Mouse (Mus musculus) myocyte (in vitro differentiated cells): Measurements from ENCODE around the gene Srsf3. TPM values are rescaled to one million over a fixed set of nuclear protein-coding genes. Genes with fewer than 3 reads are reported as not detected.
A peak's percentile ranks its signal among the peaks of the same experiment; 100 is the strongest.

ENCODE experiments used
- H3K27me3 ChIP-seq: one replicate; pipeline ENCODE4 v1.6.1; 2011; ENCODE audit not compliant: control insufficient read depth, insufficient read depth, insufficient read length
- H3K36me3 ChIP-seq: one replicate; pipeline ENCODE4 v1.6.1; 2011; ENCODE audit not compliant: control insufficient read depth, insufficient read depth
- H3K4me2 ChIP-seq: one replicate; pipeline ENCODE4 v1.6.1; 2011; ENCODE audit warnings: low read depth, control low read depth
- H3K4me3 ChIP-seq: one replicate; pipeline ENCODE4 v1.5.1; 2011; ENCODE audit warnings: mild to moderate bottlenecking, control low read depth, moderate library complexity
- H3K79me2 ChIP-seq: one replicate; pipeline ENCODE4 v1.6.1; 2011; ENCODE audit not compliant: control insufficient read depth, insufficient read depth
- H3ac ChIP-seq: one replicate; pipeline ENCODE4 v1.6.1; 2011; ENCODE audit not compliant: control insufficient read depth, insufficient read length
- CEBPB ChIP-seq: IDR thresholded peaks from 2 replicates; pipeline ENCODE4 v1.6.1; 2011; ENCODE audit warnings: mild to moderate bottlenecking, moderate library complexity; ENCODE audit not compliant: poor library complexity, insufficient read depth, severe bottlenecking
- E2F4 ChIP-seq: IDR thresholded peaks from one replicate; pipeline ENCODE4 v1.6.1; 2011; ENCODE audit warnings: mild to moderate bottlenecking, control low read depth, moderate library complexity; ENCODE audit not compliant: insufficient read depth
- MAX ChIP-seq: IDR thresholded peaks from one replicate; pipeline ENCODE4 v1.6.1; 2011; ENCODE audit warnings: low read depth, mild to moderate bottlenecking, control low read depth
- MYOD1 ChIP-seq, 3 experiments: IDR thresholded peaks; one replicate each; pipeline ENCODE4 v1.6.1; 2011; ENCODE audit warnings: control low read depth in 2 of 3, low read depth in 2 of 3, mild to moderate bottlenecking in 2 of 3, moderate library complexity in 1 of 3; ENCODE audit not compliant: insufficient read length in 2 of 3, control insufficient read depth in 1 of 3
- MYOG ChIP-seq, 3 experiments: IDR thresholded peaks; one replicate each; pipeline ENCODE4 v1.6.1; 2011; ENCODE audit warnings: control low read depth in 2 of 3, low read depth in 2 of 3, mild to moderate bottlenecking in 2 of 3; ENCODE audit not compliant: insufficient read length in 2 of 3, control insufficient read depth in 1 of 3, insufficient read depth in 1 of 3
- POLR2A ChIP-seq: IDR thresholded peaks from one replicate; pipeline ENCODE4 v1.6.1; 2011; ENCODE audit warnings: low read depth, mild to moderate bottlenecking, control low read depth, moderate library complexity; ENCODE audit not compliant: insufficient read length
- POLR2AphosphoS2 ChIP-seq: IDR thresholded peaks from one replicate; pipeline ENCODE4 v1.6.1; 2011; ENCODE audit warnings: low read depth, control low read depth; ENCODE audit not compliant: insufficient read length
- REST ChIP-seq: IDR thresholded peaks from one replicate; pipeline ENCODE4 v1.6.1; 2011; ENCODE audit warnings: mild to moderate bottlenecking, control low read depth, moderate library complexity; ENCODE audit not compliant: insufficient read depth, insufficient read length
- SRF ChIP-seq: IDR thresholded peaks from one replicate; pipeline ENCODE4 v1.6.1; 2011; ENCODE audit warnings: low read depth; ENCODE audit not compliant: control insufficient read depth, insufficient read length
- TCF12 ChIP-seq: IDR thresholded peaks from one replicate; pipeline ENCODE4 v1.6.1; 2011; ENCODE audit warnings: mild to moderate bottlenecking, control low read depth; ENCODE audit not compliant: poor library complexity, insufficient read depth, severe bottlenecking
- TCF3 ChIP-seq: IDR thresholded peaks from one replicate; pipeline ENCODE4 v1.6.1; 2011; ENCODE audit warnings: low read depth, control low read depth; ENCODE audit not compliant: insufficient read length
- USF1 ChIP-seq: IDR thresholded peaks from one replicate; pipeline ENCODE4 v1.6.1; 2011; ENCODE audit warnings: low read depth, mild to moderate bottlenecking, control low read depth, moderate library complexity
- polyA plus RNA-seq: library from polyadenylated mRNA; unstranded; fragments of >200 nt; fragmentation: generic; extraction: Trizol; gene quantifications from one replicate; pipeline ENCODE4 v1.2.1, GENCODE M21; 2012; ENCODE audit warnings: missing spikeins

Srsf3 gene
- polyA plus RNA-seq, 1 experiment: 98.2 TPM

DNA sequence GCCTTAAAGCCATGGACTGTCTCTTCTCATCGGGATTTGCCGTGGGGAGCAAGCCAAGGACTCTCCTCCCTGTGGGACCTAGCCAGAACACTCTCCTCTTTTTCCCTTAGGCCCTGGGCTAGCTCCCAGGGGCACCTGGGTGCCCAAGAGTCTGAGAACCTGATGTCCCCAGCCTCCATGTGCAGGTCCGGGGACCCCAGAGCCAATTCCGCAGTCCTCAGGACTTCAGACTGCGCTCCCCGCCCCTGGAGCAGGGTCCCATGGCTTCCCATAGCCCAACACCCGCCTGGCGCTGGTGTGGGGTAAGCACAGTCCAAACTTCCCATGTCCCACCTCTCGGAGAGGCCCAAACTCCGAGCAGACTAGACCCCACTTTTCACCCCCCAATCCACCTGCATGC is 52.8 kb downstream of the Srsf3 start:
- TF ChIP-seq CEBPB (no peak), MYOG (IDR thresholded peaks at IDR 0.05; ENCODE audit: control insufficient read depth in 1 of 3, insufficient read depth in 1 of 3, insufficient read length in 2 of 3, low read depth in 2 of 3) (no peak), POLR2AphosphoS2 (no peak), MAX (no peak), SRF (no peak), TCF12 (no peak), REST (no peak), USF1 (no peak), MYOD1 (IDR thresholded peaks at IDR 0.05; ENCODE audit: control insufficient read depth in 1 of 3, insufficient read length in 2 of 3, low read depth in 2 of 3) (no peak)
- no peaks in the 10 kb centered on the region for H3K79me2 ChIP-seq
- H3K36me3 ChIP-seq: no peaks in the 10 kb centered on the region
- H3K27me3 ChIP-seq: no peaks in the 10 kb centered on the region
- no peak overlapping the region for H3K4me3 ChIP-seq
- H3ac ChIP-seq: no peak overlapping the region
- no peak overlapping the region for H3K4me2 ChIP-seq

DNA sequence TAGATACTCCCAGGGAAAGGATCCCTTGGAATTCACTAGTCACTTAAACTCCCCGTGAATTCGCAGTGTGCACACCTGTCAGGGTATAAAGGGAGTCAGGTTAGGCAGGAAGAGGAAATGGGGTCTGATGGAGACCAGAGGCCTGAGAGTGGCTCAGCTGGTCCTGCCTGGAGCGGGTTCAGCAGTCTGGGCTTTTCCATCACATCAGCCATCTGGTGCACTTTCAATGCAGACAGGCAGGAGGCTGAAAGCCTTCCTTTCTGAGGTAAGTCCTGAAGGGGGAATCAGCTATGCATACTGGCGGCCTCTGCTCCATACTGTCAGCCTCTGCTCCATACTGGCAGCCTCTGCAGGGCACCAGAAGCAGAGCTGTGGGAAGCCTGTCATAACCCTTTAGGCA is 54.5 kb downstream of the Srsf3 start:
- Histone ChIP-seq H3K27me3 (no peaks in the 10 kb centered on the region), H3K79me2 (peaks cover under 1% of the 10 kb centered on the region), H3ac (no peak overlapping the region), H3K36me3 (no peaks in the 10 kb centered on the region), H3K4me2 (no peak overlapping the region), H3K4me3 (no peak overlapping the region)
- TF ChIP-seq E2F4 (no peak), CEBPB (no peak), MAX (no peak), USF1 (no peak), TCF3 (no peak), TCF12 (no peak), REST (no peak), MYOG (IDR thresholded peaks at IDR 0.05; ENCODE audit: control insufficient read depth in 1 of 3, insufficient read depth in 1 of 3, insufficient read length in 2 of 3, low read depth in 2 of 3) (no peak), POLR2A (no peak), POLR2AphosphoS2 (no peak), MYOD1 (IDR thresholded peaks at IDR 0.05; ENCODE audit: control insufficient read depth in 1 of 3, insufficient read length in 2 of 3, low read depth in 2 of 3) (no peak), SRF (no peak)

DNA sequence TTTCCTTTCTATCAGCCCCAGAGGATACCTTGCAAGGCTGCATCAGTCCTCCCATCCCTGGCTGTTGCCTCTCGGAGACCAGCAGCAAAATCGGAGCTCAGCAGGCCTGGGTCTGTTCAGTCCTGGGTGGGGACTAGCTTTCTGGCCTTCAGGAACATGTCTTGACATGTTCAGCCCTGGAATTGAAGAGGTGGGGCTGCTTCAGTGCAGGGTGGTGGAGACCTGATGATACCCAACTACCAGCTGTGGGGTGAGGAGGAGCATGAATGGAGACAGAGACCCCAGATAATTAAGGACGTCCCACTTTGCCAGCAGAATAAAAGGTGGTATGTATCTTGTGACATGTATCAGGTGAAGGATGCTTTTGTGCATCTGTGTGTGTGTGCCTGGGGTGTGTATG is 58.3 kb downstream of the Srsf3 start, which contains the start of gene Cdkn1a:
Gene Cdkn1a, plus strand, starts transcription at position 201 of the 400 bp plus-strand sequence.
- H3K4me2 ChIP-seq: peak within 1 kb of the TSS; percentile 96
- peak within 1 kb of the TSS; percentile 3 for H3K4me3 ChIP-seq
- TF ChIP-seq TCF12 (no peak), CEBPB (no peak)
- H3K36me3 ChIP-seq: peaks cover 2% of the 10 kb centered on the region
- peaks cover 35% of the 10 kb centered on the region for H3K79me2 ChIP-seq
- no peaks in the 10 kb centered on the region for H3K27me3 ChIP-seq
- no peak within 1 kb of the TSS for H3ac ChIP-seq

DNA sequence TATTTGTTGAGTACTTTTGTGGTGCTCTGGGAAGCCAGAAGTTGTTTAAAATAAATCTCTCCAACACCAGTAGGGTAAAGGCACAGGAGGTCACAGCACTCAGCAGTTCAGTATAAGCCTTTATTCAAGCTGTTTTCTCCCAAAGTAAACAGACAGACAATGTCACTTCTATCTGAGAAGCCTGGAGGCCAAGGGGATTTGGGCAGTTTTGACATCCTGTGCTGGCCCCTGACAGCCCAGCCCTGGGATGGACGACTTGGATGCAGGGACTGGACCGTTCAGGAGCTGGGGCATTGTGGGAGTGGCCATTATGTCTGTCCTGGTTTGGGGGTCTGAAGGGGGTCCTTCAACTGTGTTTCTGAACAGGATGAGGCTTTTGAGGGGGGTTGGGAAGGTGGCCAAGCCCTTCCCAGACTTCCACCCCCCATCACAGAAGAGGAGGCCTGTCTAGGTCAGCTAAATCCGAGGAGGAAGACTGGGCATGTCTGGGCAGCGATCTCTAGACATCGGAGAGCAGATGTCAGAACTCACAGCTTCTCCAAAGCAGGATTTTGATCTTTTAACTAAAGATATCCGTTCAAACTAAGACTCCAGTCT is 59.0 kb downstream of the Srsf3 start:
- peaks cover 42% of the 10 kb centered on the region for H3K79me2 ChIP-seq
- H3K4me2 ChIP-seq: peak overlapping the region; percentile 96
- H3K36me3 ChIP-seq: peaks cover 9% of the 10 kb centered on the region
- TF ChIP-seq TCF3 (no peak), MAX (no peak), MYOD1 (IDR thresholded peaks at IDR 0.05; ENCODE audit: control insufficient read depth in 1 of 3, insufficient read length in 2 of 3, low read depth in 2 of 3) (no peak), TCF12 (no peak), REST (no peak), MYOG (IDR thresholded peaks at IDR 0.05; ENCODE audit: control insufficient read depth in 1 of 3, insufficient read depth in 1 of 3, insufficient read length in 2 of 3, low read depth in 2 of 3) (no peak), POLR2AphosphoS2 (no peak), POLR2A (no peak)
- H3ac ChIP-seq: no peak overlapping the region
- H3K4me3 ChIP-seq: peak overlapping the region; percentile 3
- H3K27me3 ChIP-seq: no peaks in the 10 kb centered on the region

DNA sequence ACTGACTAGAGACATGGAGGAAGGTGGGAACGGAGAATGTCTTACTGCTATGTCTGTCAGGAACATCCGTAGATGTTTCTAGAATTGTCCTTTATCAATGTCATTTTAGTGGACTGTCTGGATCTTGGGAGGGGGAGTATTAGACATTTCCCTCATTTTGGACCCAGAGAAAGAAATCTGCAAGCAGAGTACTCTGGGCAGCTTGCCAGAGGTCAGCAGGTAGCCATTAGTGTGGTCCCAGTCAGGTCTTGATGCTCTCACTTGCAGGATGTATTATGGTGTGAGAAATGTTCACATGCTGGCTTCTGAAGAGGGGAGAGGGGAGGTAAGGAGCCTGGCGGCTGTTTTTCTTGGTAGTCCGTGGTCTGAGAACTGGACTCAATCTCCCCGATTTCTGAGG is 60.1 kb downstream of the Srsf3 start:
- no peak for TF ChIP-seq MAX
- TF ChIP-seq POLR2AphosphoS2: no peak
- TF ChIP-seq MYOD1 (IDR thresholded peaks at IDR 0.05; ENCODE audit: control insufficient read depth in 1 of 3, insufficient read length in 2 of 3, low read depth in 2 of 3): no peak
- no peak for TF ChIP-seq CEBPB
- TF ChIP-seq TCF3: no peak
- TF ChIP-seq MYOG (IDR thresholded peaks at IDR 0.05; ENCODE audit: control insufficient read depth in 1 of 3, insufficient read depth in 1 of 3, insufficient read length in 2 of 3, low read depth in 2 of 3): no peak
- no peak for TF ChIP-seq REST
- TF ChIP-seq E2F4: no peak
- no peak for TF ChIP-seq SRF
- TF ChIP-seq POLR2A: no peak
- no peak for TF ChIP-seq TCF12
- TF ChIP-seq USF1: no peak
- peak overlapping the region; percentile 100 for H3K4me3 ChIP-seq
- H3ac ChIP-seq: no peak overlapping the region
- no peaks in the 10 kb centered on the region for H3K27me3 ChIP-seq
- H3K36me3 ChIP-seq: peaks cover 18% of the 10 kb centered on the region
- peak overlapping the region; percentile 96 for H3K4me2 ChIP-seq
- peaks cover 52% of the 10 kb centered on the region for H3K79me2 ChIP-seq
